Mouse (Mus musculus): ENCODE results near the gene Slit1. TPM values are rescaled to one million over a fixed set of nuclear protein-coding genes. Genes with fewer than 3 reads are reported as not detected.
A peak's percentile ranks its signal among the peaks of the same experiment; 100 is the strongest.

The Slit1 gene
- total RNA-seq, 2 experiments from 2014 or later = 0.33 to 0.35 TPM

DNA sequence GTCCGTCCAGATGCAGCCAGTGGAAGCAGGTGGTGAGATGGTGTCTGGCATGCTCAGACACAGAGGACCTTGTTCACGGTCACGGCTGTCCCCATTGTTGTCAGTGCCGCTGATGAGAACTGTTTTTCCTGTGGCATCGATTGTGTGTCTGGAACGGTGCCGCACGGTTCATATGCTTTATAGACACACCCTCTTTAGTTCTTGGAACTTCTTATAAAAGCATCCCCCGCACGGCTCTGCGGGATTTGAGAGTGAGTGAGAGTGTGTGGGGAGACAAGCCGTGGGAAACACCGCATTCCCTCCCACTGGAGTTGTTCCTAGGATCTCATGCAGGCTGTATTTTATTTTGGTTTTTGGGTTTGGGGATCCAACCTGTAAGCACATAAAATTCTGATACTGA is 82.0 kb downstream of the Slit1 start:
- DNase-seq = no peak

DNA sequence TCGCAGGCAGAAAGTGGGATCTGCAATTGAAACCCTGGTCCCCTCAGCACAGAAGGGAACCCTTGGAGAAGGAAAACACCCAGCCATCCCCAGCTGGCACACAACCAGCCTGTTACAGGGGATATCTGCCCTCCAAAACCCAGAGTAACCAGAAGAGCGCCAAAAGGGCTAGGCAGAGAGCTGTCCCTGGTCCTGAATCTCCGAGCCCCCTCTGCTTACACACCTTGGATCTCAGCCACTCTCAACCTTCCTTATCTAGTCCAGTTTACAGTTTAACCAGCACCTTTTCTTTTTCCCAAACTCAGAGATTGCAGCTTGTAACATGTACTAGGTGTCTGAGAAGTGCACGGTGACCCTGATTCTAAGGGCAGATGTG is 82.5 kb downstream of the Slit1 start:
- intact Hi-C loops (cut with DNase I) = no loop called here
- no peak for DNase-seq

More for the DNA sequence above, 82.0 kb downstream of the Slit1 start:
- intact Hi-C loops (cut with DNase I) = no loop called here

GRCm38 (mm10) chr19:41660294-41660998 is 83.0 kb downstream of the Slit1 start:
- intact Hi-C loops (cut with DNase I) = no loop called here
- DNase-seq = no peak

GRCm38 (mm10) chr19:41657446-41657845 is 86.0 kb downstream of the Slit1 start:
- intact Hi-C loops (cut with DNase I) = loop anchor here (2.0 kb wide), 1 partner anchor 107 kb away; no protein-coding TSS in a partner anchor
- no peak for DNase-seq

DNA sequence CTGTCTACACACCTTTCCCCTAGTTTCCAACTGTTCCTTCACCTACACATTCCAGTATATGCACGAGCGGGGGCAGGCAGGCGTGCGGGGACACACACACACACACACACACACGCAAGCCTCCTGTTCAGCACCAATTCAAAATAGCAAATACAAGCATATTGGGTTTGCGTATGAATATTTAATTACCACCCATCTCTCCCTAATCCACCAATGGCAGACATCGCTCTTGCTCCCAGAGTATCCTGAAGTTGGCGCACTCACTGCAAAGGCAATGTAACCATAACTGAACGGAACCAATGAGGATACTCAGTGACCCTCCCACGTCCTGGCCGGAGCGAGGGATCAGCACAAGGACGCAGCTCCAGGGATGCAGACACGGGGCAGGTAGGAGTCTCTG is 86.8 kb downstream of the Slit1 start:
- intact Hi-C loops (cut with DNase I) = loop anchor here (2.0 kb wide), 1 partner anchor 108 kb away; no protein-coding TSS in a partner anchor
- DNase-seq = no peak

- DNase-seq = peak; percentile 51 to 57
- intact Hi-C loops (cut with DNase I) = loop anchor here (2.0 kb wide), 1 partner anchor 109 kb away; no protein-coding TSS in a partner anchor
Measured at GRCm38 (mm10) chr19:41655970-41656369, 87.5 kb downstream of the Slit1 start.

DNA sequence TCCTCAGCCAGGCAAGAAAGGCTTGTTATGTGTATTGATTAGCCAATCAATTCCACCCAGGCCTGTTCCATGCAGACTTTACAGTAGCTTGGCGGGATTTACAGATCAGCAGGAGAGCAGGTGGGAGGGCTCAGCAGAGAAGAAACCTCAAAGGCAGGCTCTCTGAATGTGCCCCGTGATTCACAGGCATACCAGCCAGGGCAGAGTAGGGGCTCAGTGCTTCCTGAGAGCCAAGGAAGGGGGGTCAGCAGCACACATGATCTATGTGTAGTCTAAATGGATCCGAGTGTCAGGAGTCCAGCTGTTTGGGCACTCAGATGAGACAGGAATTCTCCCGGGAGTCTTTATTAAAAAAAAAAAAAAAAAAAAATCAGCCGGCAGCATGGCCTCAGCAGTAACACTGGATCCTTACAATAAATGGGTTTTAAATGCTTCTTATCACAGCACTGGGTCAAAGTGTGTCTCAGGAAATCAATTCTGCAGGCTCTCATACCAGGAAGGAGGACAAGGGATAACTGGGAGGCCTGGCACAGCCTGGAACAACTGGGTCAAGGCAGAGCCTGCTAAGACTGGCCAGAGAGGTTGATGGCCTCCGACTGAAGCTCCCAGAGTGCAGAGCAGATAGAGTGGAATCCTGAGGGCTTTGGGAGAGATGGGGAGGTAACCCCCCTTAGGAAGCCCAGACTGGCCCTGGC is 88.2 kb downstream of the Slit1 start:
- intact Hi-C loops (cut with DNase I) = no loop called here
- DNase-seq = no peak

DNA sequence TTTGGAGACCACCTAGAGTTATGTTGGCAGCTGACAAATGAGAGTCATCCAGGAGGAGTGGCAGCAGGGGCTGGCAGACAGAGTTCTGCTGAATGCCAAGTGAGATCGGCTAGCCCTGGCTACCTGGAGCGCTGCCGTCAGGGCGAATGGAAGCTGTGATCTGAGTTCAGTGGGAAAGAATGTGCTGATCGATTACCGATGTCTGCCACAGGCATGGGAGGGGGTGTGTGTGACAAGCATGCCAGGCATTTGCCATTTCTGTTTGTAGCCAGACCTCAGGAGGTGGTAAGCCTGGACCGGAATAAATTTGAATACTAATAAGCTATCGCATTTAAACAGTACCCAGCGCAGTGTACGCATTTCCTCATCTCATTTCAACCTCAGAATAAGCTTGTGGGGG is 91.5 kb downstream of the Slit1 start:
- DNase-seq = no peak
- intact Hi-C loops (cut with DNase I) = no loop called here

GRCm38 (mm10) chr19:41649394-41649793 is 94.1 kb downstream of the Slit1 start:
- DNase-seq = no peak
- intact Hi-C loops (cut with DNase I) = no loop called here

DNA sequence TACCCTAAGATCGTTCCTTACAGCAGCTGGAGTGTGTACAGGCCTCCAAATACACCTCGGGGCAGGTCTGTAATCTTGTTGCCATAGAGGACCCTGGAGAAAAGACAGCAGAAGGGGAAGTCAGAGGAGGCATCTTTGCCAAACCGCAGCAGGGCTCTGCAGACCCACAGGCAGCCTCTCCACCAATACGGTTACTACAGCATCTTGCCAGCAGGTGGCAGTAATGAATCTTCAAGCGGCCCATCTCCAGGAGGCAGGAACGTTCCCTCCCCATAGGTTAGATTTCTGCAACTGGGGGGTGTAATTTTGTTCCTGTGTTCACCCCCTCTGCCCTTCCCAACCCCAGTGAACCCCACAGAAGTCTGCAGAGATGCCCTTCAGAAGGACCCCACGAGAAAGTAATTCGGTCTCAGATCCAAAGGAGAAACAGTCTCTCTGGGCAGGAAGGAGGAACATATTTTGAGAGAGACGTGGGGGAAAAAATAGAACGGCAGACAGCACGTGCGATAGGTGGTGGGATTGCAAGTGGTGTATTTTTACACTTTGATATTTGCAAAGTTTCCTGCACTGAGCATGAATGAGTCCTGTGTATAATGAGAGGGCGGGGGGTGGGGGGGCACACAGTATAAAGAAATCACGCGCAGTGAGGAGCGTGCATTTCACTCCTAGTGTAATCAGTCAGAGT is 96.4 kb downstream of the Slit1 start:
- DNase-seq = peak; percentile 37 to 56
- intact Hi-C loops (cut with DNase I) = no loop called here

GRCm38 (mm10) chr19:41643010-41643409 is 100.5 kb downstream of the Slit1 start:
- DNase-seq = no peak
- intact Hi-C loops (cut with DNase I) = no loop called here

GRCm38 (mm10) chr19:41634999-41635398 is 108.5 kb downstream of the Slit1 start:
- intact Hi-C loops (cut with DNase I) = loop anchor here (10.0 kb wide), 1 partner anchor 320 kb away; no protein-coding TSS in a partner anchor
- no peak for DNase-seq

DNA sequence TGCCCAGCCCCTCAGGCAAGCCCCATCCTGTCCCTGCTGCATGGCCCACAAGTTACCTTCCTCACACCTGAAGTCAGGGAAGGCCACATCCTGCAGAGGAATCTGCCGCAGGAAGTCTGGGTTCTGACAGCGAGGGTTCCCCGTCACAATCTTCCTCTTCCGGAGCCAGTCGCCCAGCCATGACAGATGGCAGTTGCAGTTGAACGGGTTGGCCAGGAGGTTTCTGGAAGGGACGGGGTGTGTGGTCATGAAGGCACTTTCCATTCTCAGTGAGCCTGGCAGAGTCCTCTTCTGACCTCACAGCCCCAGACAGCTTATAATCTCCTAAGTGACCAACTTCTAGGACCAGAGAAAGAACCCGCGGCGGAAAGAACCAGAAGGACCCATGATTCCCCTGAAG is 109.4 kb downstream of the Slit1 start:
- intact Hi-C loops (cut with DNase I) = loop anchor here (10.0 kb wide), 1 partner anchor 319 kb away; no protein-coding TSS in a partner anchor

GRCm38 (mm10) chr19:41629532-41629931 is 113.9 kb downstream of the Slit1 start:
- DNase-seq = no peak

More for the DNA sequence above, 109.4 kb downstream of the Slit1 start:
- no peak for DNase-seq

DNA sequence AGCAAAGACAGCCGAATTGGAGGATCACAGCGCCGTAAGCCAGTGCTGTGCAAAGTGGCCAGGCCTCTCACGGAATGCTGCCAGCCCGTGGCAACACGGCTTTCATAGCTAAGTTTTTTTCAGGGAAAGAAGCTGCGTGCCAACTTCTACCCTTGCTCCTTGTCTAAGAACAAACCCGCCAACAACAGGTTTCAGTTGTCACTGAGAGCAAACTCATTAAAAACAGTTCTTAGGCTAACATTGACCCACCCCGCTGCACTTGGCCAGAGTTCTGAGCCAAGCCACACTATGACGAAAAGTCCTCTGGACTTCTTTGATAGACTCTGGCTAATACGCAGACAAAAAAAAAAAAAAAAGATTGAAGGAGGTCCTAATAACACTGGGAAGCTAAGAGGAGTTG is 114.5 kb downstream of the Slit1 start:
- intact Hi-C loops (cut with DNase I) = loop anchor here (5.0 kb wide), 1 partner anchor 182 kb away; no protein-coding TSS in a partner anchor
- no peak for DNase-seq

More at GRCm38 (mm10) chr19:41629532-41629931, 113.9 kb downstream of the Slit1 start:
- intact Hi-C loops (cut with DNase I) = loop anchor here (5.0 kb wide), 1 partner anchor 182 kb away; no protein-coding TSS in a partner anchor

- DNase-seq = no peak
- intact Hi-C loops (cut with DNase I) = no loop called here
Measured at GRCm38 (mm10) chr19:41620366-41621092, 122.9 kb downstream of the Slit1 start.

GRCm38 (mm10) chr19:41618771-41619385 is 124.6 kb downstream of the Slit1 start:
- DNase-seq = peak; percentile 55 to 67
- intact Hi-C loops (cut with DNase I) = no loop called here

DNA sequence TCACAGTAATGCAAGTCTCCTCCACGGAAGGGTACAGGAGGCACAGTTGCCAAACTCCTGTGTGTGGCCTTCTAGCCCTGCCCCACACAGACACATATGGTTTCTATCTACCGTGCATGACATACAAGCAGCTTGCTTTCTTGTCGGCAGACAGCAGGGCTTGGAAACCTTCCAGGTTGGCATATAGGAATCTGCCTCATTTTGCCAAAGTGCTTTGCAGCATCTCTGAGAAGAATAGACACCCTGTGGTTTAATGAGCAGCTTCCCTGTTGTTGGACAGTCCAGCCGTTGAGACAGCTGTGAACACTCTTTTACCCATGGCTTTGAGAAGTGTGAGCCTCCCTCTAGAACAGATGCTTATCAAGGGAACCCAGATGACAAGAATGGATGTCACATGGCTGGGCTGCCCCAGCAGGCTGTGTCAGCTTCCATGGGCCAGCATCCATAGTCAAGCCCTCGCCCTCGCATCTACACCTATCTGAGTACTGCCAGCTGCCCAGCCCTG is 125.3 kb downstream of the Slit1 start:
- DNase-seq = no peak
- intact Hi-C loops (cut with DNase I) = no loop called here

GRCm38 (mm10) chr19:41617102-41617501 is 126.4 kb downstream of the Slit1 start:
- intact Hi-C loops (cut with DNase I) = loop anchor here (2.0 kb wide), 1 partner anchor 134 kb away; the partner anchor contains the start of gene Lcor

More at GRCm38 (mm10) chr19:41617102-41617501, 126.4 kb downstream of the Slit1 start:
- no peak for DNase-seq

Measured in gastrocnemius, postnatal 36 days (tissue).